Mouse (Mus musculus) retina, postnatal 7 days (tissue): ENCODE data around the gene Engase.

Experiments used
- DNase-seq: peaks from one replicate; pipeline ENCODE4 v3.0.0-alpha.2; 2012; ENCODE audit warnings: low read depth, low spot score

Engase gene

DNA sequence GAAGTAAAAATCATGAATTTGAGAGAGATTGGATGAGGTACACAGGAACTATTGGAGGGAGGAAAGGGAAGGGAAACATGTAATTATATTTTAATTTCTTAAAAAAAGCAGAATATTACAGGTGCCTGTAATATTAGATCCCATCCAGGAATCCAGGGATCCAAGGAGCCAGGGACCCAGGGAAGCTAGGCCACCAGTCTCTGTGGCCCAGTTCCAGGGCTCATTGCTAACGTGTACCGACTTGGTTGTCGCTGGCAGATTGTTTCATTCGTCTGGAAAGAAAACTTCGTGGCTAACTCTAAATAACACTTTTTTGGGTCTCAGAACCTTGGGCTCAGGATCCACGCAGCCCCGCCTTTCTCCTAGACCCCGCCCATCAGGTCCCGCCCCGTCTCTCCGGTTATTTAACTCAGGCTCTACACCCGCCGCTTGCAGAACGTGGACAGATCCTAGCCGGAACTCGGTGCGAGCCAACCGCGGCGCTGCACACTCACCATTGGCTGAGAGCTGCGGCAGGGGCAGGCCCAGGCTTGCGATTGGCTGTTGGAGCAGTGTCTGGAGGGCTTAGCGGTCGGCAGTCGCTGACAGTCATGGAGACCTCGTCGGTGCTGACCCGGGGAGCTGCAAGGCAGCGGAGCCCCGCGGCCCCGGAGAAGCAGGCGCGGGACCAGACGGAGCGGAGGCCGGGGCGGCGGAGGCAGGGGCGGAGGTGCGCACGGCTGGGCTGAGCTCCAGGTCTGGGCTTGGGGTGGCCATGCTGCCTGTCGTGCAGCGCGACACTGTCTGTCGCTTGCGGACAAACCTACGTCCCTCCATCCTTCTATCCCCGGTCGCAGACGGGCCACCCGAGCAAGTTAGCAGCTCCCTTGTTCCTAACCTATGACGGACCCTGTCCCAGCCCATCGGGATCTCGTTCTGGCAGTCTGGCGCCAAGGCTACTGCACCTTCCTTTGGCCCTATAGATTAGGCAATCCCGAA, at the start of gene Engase:
Gene Engase, plus strand, starts transcription at position 434 of the 978 bp plus-strand sequence.
- peak; percentile 84 for DNase-seq

DNA sequence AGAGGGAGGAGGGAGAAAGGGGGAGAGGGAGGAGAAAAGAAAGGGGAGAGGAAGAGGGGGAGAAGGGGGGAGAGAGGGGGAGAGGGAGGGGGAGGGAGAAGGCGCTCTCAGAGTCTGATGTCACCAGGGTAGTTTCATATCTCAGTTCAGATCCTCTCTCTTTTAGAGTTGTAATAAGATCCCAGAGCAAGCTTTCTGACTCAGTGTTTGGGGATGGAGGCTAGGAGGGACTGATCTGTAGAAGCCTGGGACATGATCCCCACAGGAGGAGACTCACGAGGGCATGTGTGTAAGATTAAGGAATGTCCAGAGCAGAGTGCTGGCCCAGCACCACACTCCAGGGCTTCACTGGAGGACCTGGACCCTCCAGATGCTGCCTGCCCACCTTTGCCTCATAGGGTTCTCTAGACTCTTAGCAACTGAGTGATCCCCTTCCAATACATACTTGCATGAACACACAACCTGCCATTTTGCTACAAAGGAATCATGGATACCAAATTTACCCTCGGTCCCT, 49.3 kb upstream of the Engase start:
- no peak for DNase-seq

- no peak for DNase-seq
These were observed 48.6 kb upstream of the Engase start, which contains the start of gene C1qtnf1 for GRCm38 (mm10) chr11:118427986-118428385. TSS of gene C1qtnf1 (plus strand) at chr11:118428203.

GRCm38 (mm10) chr11:118428460-118428868, 48.2 kb upstream of the Engase start:
- no peak for DNase-seq

DNA sequence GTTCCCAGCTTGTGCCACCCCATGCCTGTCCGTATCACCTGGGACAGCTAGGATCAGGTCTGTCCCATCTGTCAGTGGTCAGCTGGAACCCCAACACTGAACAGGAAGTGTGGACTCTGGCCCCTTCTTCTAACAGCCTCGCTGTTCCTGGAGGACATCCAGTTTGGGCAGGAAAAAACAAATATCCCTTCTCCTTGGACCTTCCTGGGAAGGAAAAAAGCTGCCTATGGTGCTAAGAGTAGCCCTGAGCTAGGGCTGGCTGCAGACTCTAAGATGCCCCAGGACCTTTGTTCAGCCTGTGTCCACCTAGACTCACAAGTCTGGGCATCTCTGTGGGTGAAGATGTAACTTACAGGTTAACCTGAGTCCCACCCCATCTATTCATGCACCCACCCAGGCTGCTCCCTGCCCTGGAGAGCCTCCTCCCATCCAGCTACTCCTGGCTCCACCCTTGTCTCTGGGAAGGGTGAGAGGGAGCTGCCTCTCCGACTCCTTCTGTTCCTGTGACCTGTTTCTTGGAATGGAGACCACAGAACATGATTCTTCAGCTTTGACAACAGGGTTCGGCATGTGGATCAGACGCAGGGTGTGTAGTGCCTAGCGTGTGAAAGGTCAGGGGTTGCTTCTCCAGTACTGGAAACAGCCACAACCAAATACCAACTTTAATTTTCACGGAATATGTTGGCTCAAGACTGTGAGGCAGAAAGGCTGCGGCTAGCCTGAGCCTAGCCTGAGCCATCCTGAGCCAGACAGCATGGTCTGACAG, 47.5 kb upstream of the Engase start:
- DNase-seq, result no peak

GRCm38 (mm10) chr11:118430291-118430885, 46.2 kb upstream of the Engase start:
- no peak for DNase-seq

GRCm38 (mm10) chr11:118431100-118431948, 45.3 kb upstream of the Engase start:
- no peak for DNase-seq

- no peak for DNase-seq
These were observed 43.2 kb upstream of the Engase start for GRCm38 (mm10) chr11:118433398-118433868.

- no peak for DNase-seq
These were observed 42.5 kb upstream of the Engase start for GRCm38 (mm10) chr11:118434093-118434492.

DNA sequence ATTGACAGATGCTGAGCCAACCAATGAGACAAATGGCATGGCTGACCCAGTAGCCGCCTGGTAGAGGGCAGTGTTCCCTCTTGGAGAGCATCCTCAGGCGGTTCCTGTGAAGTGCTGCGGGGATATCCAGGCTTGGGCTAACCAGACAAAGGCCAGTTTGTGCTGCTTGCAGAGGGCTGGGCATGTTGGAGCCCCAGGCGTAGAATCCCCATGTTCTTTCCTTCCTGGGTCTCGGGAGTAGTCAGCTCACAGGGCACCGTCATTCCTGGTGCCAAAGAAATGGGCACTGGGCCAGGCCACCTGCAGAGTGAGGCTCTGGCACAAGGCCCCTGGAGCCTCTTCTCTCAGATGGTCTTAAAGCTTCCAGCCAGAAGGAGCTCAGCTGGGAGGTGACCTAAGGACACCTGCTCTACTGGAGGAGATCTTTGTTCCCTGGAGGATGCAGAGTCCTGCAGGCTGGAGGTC, 40.1 kb upstream of the Engase start:
- peak; percentile 48 for DNase-seq

- peak; percentile 45 for DNase-seq
These were observed 37.8 kb upstream of the Engase start for GRCm38 (mm10) chr11:118438665-118439414.

DNA sequence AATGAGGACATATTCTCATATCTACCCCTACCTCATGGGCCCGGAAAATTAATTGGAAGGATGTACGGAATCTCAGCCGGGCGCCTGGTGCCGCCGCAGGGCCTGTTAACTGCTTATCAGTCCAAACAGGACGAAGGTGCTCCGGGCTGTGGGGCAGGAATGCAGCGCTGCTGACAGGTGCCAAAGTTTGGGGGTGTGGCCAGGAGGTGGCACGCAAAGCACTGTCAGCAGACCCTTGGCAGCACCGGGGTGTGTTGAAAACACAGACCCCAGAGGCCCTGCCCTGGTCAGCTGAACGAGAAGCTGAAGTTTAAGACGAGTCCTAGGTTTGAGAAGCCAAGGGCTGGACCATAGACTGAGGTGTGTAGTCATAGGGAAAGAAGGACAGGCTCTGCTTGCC, 33.9 kb upstream of the Engase start:
- DNase-seq, result no peak

DNA sequence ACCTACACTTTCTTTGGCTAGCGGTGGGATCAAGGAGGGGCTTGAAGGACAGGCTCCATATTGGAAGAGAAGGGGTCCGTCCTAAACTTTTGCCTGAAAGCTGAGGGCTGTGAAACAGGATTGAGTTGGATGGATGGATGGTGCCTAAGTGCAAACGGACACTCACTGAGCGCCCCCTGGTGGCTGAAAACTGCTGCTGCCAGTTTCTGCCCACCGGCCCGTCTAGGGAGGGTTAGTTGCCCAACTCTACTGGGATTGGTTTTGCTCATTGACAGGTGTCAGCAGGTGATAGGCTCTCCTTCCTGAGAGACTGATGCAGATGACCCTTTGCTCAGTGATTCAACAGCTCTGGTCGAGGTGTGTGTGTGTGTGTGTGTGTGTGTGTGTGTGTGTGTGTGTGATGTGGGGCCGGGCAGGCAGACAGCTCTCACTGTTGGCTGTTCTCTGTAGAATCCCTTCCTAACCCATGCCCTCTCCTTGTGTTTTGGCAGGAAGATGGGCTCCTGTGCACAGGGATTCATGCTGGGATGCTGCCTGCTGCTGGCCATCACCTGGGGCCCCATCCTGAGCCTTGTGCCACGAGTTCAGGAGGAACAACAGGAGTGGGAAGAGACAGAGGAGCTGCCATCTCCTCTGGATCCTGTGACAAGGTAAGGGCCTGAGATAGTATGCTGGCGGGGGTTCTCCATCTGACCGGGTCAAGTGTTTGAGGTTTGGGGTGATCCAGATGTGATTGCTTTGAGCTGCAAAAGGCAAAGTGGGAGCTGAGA, 33.2 kb upstream of the Engase start:
- DNase-seq, result peak; percentile 67

- DNase-seq, result peak; percentile 67
These were observed 30.8 kb upstream of the Engase start for GRCm38 (mm10) chr11:118445843-118446242.

- no peak for DNase-seq
These were observed 29.3 kb upstream of the Engase start for GRCm38 (mm10) chr11:118447346-118447745.

GRCm38 (mm10) chr11:118448385-118448784, 28.2 kb upstream of the Engase start:
- no peak for DNase-seq

- DNase-seq, result no peak
These were observed 25.4 kb upstream of the Engase start for GRCm38 (mm10) chr11:118451211-118451610.

- DNase-seq, result no peak
These were observed 23.7 kb upstream of the Engase start for GRCm38 (mm10) chr11:118452955-118453354.
